Mouse (Mus musculus): Measurements from ENCODE around the gene Gm10295.

Gene Gm10295

DNA sequence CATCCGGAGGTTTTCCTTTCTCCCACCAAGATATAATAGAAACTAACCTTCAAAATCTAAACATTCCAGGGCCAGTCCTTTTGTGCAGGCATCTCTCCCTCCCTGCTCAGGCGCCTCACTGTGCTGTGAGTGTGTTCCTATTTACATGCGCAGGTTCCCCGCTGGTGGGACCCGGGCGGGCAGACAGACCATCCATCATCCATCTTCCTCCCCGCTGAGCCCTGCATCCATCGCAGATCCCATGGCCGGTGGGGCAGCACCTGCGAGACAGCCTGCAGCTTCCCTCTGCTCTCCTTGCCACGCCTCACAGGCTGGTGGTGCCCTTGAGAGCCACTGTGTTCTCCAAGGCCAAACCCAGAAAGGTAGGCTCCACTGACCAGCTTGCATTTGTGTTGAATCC lies at the start of gene Gm10295:
Gene Gm10295 (minus strand): TSS at position 122 of the 400 bp plus-strand sequence.
- no peak for DNase-seq (ENCODE audit: low read depth, low spot score)

- no peak for DNase-seq (ENCODE audit: low read depth, low spot score)
Measured at GRCm38 (mm10) chr7:71401032-71401431, 49.7 kb upstream of the Gm10295 start.

DNA sequence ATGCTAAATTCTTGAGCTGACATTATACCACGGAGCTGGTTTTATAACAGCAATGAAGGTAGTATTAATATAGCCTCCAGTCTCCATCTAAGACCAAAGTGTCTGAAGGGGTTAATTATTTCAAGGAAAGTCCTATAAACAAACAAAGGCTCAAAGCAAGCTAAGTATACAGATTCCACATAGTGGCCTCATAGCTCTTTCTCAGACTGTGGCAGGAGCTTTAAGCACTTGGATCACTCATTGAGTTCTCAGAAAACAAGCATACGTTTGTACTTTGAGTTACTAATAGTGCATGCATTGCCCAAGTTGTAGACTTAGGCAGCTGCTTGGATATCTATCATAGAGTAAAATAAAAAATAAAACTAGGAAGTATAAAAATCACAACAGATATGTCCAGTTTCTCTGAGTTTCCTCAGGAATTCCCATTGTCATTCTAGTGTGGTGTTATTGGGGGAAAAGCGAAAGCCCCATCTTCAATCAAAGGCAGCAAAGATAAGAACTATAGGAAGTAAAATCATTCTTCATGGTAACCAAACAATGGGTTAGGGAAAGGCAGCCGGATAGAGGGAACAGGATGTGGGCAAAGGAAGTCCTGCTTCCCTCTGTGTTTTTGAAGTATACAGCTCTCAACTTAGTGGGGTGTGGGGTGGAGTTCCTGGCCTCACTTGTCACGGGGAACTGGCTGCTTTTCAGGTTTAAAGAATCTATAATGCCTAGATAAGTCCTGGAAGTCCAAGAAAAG lies 48.8 kb upstream of the Gm10295 start:
- DNase-seq (ENCODE audit: low read depth, low spot score) = no peak

GRCm38 (mm10) chr7:71398959-71399756 lies 47.9 kb upstream of the Gm10295 start:
- DNase-seq (ENCODE audit: low read depth, low spot score) = no peak

DNA sequence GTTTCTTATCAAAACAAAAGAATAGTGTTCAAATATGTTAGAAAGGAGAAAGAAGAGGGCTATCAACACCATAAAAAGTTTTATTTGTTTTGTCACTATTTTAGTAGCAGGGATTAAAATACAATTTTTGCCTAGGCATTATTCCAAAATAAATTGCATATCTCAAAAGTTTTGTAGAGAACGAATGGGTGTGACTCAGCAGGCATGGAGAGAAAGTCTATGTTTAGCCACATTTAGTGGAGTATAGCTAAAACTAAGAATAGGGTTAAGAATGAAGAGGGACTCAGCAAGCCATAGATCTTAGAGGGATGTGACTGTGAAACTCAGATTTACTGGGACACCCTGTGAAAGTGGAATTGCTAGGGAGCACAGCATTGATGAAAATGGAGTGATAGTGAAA lies 47.1 kb upstream of the Gm10295 start:
- no peak for DNase-seq (ENCODE audit: low read depth, low spot score)

- no peak for DNase-seq (ENCODE audit: low read depth, low spot score)
Measured at GRCm38 (mm10) chr7:71392795-71393341, 41.6 kb upstream of the Gm10295 start.

- no peak for DNase-seq (ENCODE audit: low read depth, low spot score)
Measured at GRCm38 (mm10) chr7:71391333-71391732, 40.0 kb upstream of the Gm10295 start.

- no peak for DNase-seq (ENCODE audit: low read depth, low spot score)
Measured at GRCm38 (mm10) chr7:71390291-71390690, 39.0 kb upstream of the Gm10295 start.

DNA sequence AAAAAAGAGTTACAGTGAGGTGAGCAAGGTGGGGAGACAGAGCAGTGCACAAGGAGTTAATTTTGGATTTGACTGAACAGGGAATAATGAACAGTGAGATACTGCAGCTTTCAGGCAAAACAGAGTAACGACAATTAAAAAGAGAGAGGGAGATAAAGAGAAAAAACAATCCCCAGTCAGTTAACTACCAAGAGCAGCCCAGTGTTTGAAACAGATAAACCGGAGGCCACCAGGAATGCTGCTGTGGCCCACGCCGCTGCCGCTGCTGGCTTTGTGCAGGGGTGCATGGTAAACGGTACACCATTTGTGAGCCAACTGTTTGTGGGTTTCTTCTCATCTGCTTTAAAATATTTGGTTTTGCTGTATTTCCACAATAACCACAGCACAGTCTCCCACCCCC lies 34.8 kb upstream of the Gm10295 start:
- no peak for DNase-seq (ENCODE audit: low read depth, low spot score)

- DNase-seq (ENCODE audit: low read depth, low spot score) = no peak
Measured at GRCm38 (mm10) chr7:71384921-71385320, 33.6 kb upstream of the Gm10295 start.

DNA sequence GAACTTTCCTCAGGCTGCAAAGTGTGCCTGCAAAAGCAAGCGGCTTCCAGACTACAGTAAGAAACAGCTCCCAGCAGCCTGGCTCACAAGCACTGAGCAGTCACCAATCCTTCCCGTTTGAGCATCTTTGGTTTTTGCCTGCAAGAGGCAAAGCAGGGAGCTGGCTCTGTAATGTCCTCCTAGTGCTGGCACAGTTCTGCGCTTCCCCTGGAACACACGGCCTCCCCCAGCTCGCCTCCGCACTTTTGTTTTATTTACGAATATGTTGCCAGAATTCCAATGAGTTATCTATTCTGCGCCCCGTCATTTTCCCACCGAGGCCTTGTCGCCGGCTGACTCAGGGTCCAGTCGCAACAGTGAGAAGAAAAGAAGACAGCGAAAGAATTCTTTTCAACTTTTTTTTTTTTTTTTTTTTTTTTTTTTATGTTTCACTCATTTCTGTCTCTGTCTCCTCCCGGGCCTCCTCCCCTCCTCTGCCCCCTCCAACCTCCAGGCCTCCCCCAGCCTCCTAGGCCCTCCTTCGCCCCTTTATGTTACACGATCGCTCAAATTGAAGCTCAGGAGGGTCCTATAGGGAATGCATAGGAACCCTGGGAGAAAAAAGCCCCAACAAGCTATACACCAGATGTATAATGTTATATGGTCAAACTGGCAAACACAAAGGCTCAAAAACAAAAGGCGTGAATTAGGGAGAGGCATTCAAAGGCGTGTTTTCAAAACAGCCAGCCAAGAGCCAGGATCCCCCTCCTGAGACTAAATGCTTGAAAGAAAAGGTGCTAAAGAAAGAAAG lies 32.3 kb upstream of the Gm10295 start:
- peak; percentile 40 for DNase-seq (ENCODE audit: low read depth, low spot score)

DNA sequence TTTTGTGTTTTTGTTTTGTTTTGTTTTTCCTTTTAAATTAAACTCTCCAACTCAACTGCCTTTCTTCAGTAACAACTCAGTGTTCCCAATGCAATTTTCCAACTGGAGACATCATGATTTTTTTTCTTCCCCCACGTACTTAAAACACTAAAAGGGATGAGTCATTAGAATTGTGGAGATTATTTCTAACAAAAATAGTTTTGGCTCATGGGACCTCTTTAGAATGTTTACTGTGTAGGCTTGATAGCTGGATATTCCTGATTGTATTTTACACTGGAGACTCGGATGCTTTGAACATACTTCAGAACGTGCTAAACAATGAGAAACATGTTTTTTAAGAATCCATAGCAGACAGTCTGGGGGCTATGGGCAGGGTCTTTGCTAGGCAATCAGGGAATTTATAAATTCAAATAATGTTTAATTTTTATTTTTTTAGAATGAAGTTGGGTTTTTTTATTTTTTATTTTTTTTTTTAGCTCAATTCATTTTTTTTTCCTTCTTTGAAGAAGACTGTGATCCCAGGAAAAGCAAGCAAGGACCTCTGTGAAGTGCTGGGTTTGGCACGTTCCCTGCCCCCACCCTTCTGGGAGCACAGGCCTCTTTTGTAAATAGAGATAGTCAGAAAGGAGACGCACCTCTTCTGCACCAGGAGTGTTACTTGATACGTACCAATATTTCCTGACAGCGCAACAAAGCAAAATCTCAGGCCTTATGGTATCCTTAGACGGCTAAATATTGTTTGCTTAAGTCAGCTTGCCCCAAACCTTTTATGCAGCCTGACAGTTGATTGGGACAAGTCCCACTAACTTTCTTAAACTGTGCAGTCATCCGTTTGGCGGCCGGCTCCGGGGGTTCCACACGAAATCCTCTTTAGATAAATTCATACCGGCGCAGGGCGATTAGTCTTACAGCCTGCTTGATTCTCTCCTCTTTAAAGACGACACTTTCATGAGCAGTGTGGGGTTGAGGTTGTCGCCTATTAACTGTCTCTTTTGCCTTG lies 28.8 kb upstream of the Gm10295 start:
- DNase-seq (ENCODE audit: low read depth, low spot score) = no peak

DNA sequence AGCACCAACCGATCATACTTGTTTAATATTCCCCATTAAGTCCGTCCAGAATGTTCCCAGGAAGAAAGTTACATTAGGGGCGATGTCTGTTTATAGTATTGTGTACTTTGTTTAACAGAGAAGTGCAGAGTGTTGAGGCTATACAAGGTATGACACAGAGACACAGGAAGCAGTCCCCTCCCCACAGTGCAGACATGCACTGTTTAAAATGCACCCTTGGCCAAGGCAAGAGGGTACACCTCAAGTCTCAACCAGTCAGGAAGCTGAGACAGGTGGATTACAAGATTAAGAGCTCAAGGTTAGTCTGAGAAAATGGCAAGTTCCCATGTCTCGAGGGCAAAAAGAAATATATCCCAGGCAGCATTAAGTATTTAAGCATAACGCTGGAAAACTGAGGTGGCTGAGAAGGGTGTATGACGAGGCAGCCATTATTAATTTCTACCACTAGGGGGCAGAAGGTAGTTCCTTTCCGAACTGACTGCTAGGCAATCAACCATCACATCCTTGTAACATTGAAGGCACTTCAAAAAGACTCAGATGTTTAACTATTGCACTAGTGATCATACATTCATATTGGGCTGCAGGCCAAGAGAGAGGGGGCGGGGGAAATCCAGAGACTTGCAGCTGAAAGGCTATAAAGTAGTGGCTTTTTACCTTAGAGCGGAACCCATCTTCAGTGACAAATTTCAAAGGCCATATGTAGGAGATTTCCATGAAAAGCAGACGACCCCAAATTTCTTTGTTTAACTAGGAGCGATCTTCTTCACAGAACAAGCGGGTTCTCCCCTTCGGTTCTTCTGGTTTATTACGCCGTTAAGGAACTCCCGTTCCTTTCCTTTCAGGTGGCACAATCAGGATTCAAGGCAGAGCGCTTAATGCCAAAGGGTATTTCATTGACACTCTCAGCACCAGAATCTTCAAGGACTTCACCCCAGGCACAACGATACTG lies 27.8 kb upstream of the Gm10295 start:
- DNase-seq (ENCODE audit: low read depth, low spot score) = peak; percentile 65

DNA sequence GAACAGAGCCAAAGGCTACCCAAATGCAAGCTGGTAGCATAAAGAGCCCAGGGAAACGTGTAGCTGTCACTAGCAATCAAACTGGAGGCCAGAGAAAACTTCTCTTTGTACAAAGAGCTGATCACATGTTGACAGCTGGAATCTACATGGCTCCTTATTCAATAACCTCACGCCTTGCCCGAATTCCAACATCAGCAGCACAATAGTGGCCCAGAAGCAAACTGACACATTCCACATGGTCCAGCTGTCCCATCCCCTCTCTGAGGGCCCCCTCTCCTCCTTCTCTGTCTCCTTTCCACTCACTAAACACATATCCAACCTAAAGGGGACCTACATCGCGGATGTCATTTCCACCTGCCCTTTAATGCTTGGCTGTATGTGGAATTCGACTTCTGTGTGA lies 26.7 kb upstream of the Gm10295 start:
- DNase-seq (ENCODE audit: low read depth, low spot score) = no peak

DNA sequence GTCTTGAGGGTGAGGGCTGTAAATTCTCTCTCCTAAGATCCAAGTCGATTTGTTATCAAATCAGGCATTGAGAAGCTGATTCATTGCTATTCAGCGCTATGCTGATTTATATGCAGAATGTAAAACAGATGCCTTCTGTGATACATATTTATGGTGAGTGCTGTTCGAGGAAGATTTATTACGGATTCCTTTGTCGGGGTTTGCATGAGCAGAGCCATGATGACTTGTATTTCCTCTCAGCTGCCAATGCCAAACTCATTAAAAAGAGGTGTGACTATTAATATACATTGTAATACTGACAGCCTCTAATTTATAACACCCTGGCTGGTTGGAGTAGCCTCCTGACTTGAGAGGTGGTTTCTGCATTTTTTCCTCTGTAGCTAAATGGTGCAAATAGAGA lies 22.8 kb upstream of the Gm10295 start:
- DNase-seq (ENCODE audit: low read depth, low spot score) = peak; percentile 48

DNA sequence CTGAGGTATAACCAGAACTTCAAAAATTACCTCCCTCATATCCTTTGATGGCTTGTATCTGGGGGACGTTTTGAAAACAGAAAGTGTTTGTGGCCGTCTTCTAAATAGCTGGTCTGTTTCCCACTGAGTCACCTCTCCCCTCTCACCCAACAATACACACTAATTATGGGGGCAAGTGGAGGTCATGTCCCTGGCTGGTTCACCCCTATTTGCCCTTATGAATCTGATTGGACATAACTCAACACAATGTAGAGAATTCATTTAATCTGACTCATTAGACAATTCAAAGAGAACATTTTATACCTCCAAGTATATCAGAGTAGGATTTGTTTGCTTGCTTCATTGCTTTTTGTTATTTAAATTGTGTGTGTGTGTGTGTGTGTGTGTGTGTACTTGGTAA lies 20.6 kb upstream of the Gm10295 start:
- no peak for DNase-seq (ENCODE audit: low read depth, low spot score)

DNA sequence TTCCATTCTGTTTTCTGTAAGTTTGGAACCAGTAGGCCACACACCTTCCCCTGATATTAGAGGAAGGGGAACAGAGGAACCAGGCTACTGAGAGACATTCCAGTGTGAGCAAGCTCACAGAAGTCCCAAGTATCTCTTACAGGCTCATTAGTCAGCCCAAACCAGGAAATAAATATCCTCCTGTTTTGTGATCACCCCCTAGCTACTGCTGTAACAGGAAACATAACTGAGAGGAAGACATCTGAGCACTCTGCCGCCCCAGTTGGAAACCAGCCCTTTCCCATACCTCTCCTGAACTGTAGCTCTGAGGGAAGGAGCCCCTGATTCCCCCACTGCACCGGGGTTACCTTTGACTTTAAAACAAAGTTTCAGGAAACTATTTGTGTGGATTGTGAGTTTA lies 19.5 kb upstream of the Gm10295 start:
- no peak for DNase-seq (ENCODE audit: low read depth, low spot score)

- DNase-seq (ENCODE audit: low read depth, low spot score) = no peak
Measured at GRCm38 (mm10) chr7:71370128-71370527, 18.8 kb upstream of the Gm10295 start.

- no peak for DNase-seq (ENCODE audit: low read depth, low spot score)
Measured at GRCm38 (mm10) chr7:71368543-71369181, 17.4 kb upstream of the Gm10295 start.

Data from forelimb bud, embryonic 11.5 days (tissue).